Comparison of ENCODE assay signal across 26 mouse cellular contexts in genomic region chr5:106994716-106995115, GRCm38 (mm10). TPM values are rescaled to one million over a fixed set of nuclear protein-coding genes. Genes with fewer than 3 reads are reported as not detected.
A peak's percentile ranks its signal among the peaks of the same experiment; 100 is the strongest.
DNase-seq lines count a peak whose midpoint lies in the region; ATAC-seq lines count a peak whose summit lies in the region.
"Had no signal": no experiment of that assay in that cellular context is flagged by ENCODE, and none has a peak within 500 bp of the region (broad histone marks: within the 10 kb centered on the region; RNA-seq: fewer than 3 reads in every experiment).

No protein-coding gene starts in this region.

- intact Hi-C loops in heart, postnatal 25 days (cut with DNase I): loop anchor here (5.0 kb wide), 1 partner anchor 143 kb away; no protein-coding TSS in a partner anchor

- H3K27me3 ChIP-seq in heart, embryonic 11.5 days (ENCODE audit: control insufficient read depth, insufficient read depth, low read length): no peaks in the 10 kb centered on the region
- H3K27me3 ChIP-seq in limb, embryonic 13.5 days: no peaks in the 10 kb centered on the region
- H3K27me3 ChIP-seq in limb, embryonic 10.5 days (ENCODE audit: low read depth, poor library complexity, severe bottlenecking): no peaks in the 10 kb centered on the region
- H3K27me3 ChIP-seq: limb, embryonic 15.5 days; liver, embryonic 15.5 days had no signal

- H3K4me2 ChIP-seq in heart, embryonic 11.5 days: no peak overlapping the region
- H3K4me2 ChIP-seq in limb, embryonic 13.5 days (replicated peaks): no peak overlapping the region
- H3K4me2 ChIP-seq: hindbrain, embryonic 13.5 days; limb, embryonic 15.5 days; liver, embryonic 15.5 days; lung, embryonic 14.5 days; midbrain, embryonic 11.5 days had no signal

- no peak for DNase-seq in heart, postnatal 25 days (ENCODE audit: low spot score)
- no peak for DNase-seq in limb, embryonic 10.5 days (ENCODE audit: low spot score)
- peak; percentile 53 for DNase-seq in R1 (ENCODE audit: low read depth, low spot score)
- no peak for DNase-seq in left cerebral cortex, adult 11 months (ENCODE audit: low spot score)
- no peak for DNase-seq in cerebellum, adult 11-12 months
- DNase-seq: adrenal gland, adult 2 months; adrenal gland, postnatal 36 days; cerebellum, adult 2 months; cerebellum, postnatal 14 days; heart, postnatal 4 days; kidney, adult 11 months; kidney, postnatal 36 days; lung, embryonic 14.5 days; lung, postnatal 14 days; right cerebral cortex, postnatal 25 days; thymus, postnatal 14 days had no signal

- no peaks in the 10 kb centered on the region for H3K9me3 ChIP-seq in heart, embryonic 11.5 days (replicated peaks; ENCODE audit: control insufficient read depth, low read length)
- no peaks in the 10 kb centered on the region for H3K9me3 ChIP-seq in limb, embryonic 13.5 days
- no peaks in the 10 kb centered on the region for H3K9me3 ChIP-seq in limb, embryonic 10.5 days (replicated peaks)
- H3K9me3 ChIP-seq: hindbrain, embryonic 13.5 days; limb, embryonic 15.5 days; liver, embryonic 15.5 days had no signal

- 0 out of 2 replicates have a peak overlapping the region, but pooled peaks have one; percentile 5 for H3K9ac ChIP-seq in heart, embryonic 11.5 days (ENCODE audit: low read depth, low read length)
- 0 out of 2 replicates have a peak overlapping the region, but pooled peaks have one; percentile 15 for H3K9ac ChIP-seq in limb, embryonic 13.5 days
- H3K9ac ChIP-seq: hindbrain, embryonic 13.5 days; limb, embryonic 15.5 days; liver, embryonic 15.5 days; lung, embryonic 14.5 days had no signal

- no peaks in the 10 kb centered on the region for H3K36me3 ChIP-seq in heart, embryonic 11.5 days (ENCODE audit: control insufficient read depth, insufficient read depth, low read length)
- no peaks in the 10 kb centered on the region for H3K36me3 ChIP-seq in limb, embryonic 13.5 days
- H3K36me3 ChIP-seq in limb, embryonic 10.5 days: no peaks in the 10 kb centered on the region
- H3K36me3 ChIP-seq: hindbrain, embryonic 13.5 days; limb, embryonic 15.5 days; liver, embryonic 15.5 days had no signal

- H3K4me3 ChIP-seq in heart, embryonic 11.5 days (ENCODE audit: low read depth, low read length): no peak overlapping the region
- no peak overlapping the region for H3K4me3 ChIP-seq in limb, embryonic 13.5 days
- H3K4me3 ChIP-seq in limb, embryonic 10.5 days: no peak overlapping the region
- H3K4me3 ChIP-seq: hindbrain, embryonic 13.5 days; layer of hippocampus, adult 2 months; limb, embryonic 15.5 days; liver, embryonic 15.5 days had no signal

- peaks cover 24% of the 10 kb centered on the region for H3K4me1 ChIP-seq in heart, embryonic 11.5 days (ENCODE audit: control insufficient read depth, insufficient read depth, low read length)
- H3K4me1 ChIP-seq in limb, embryonic 13.5 days: peaks cover 45% of the 10 kb centered on the region
- peaks cover 40% of the 10 kb centered on the region for H3K4me1 ChIP-seq in limb, embryonic 10.5 days

- no peak overlapping the region for H3K27ac ChIP-seq in heart, embryonic 11.5 days (ENCODE audit: low read depth, low read length)
- H3K27ac ChIP-seq in limb, embryonic 13.5 days: no peak overlapping the region
- H3K27ac ChIP-seq in limb, embryonic 10.5 days: no peak overlapping the region; the same call in 1 of the 2 replicates
- H3K27ac ChIP-seq: hindbrain, embryonic 13.5 days; layer of hippocampus, adult 2 months; limb, embryonic 15.5 days; liver, embryonic 15.5 days had no signal

- 23% methylated on average over 3 of the region's 3 CpGs for WGBS in heart, embryonic 11.5 days (ENCODE audit: insufficient replicate concordance)
- 19% methylated on average over 3 of the region's 3 CpGs for WGBS in limb, embryonic 13.5 days
- WGBS in limb, embryonic 10.5 days: 26% methylated on average over 3 of the region's 3 CpGs

- no peak for ATAC-seq in heart, embryonic 11.5 days (replicated peaks; ENCODE audit: insufficient number of reproducible peaks, low FRiP score, low TSS enrichment)
- no peak for ATAC-seq in limb, embryonic 13.5 days (ENCODE audit: low FRiP score, low read depth)
- ATAC-seq: activated CD4-positive, CD25-positive, alpha-beta regulatory T cell, adult 4 months; forebrain, embryonic 14.5 days; midbrain, embryonic 16.5 days had no signal

RNA-seq across cellular contexts. Expression of gene Cdc7, which starts 30.6 kb away (rescaled TPM):
- polyA plus RNA-seq in heart, embryonic 11.5 days (2014; fragmentation: Nextera tagmentation; extraction: Ambion mirVana): 36.1 and 42.8 TPM in 2 replicates
- 1 to 10 TPM in 1 of 2 experiments, under 1 TPM in 1; 0.65 to 1.2 TPM for total RNA-seq in heart, postnatal 25 days (2021)
- polyA plus RNA-seq in limb, embryonic 13.5 days (2015; fragmentation: Nextera tagmentation; extraction: Ambion mirVana): 51.6 and 55.2 TPM in 2 replicates
- 58.5 and 67.8 TPM in 2 replicates for polyA plus RNA-seq in limb, embryonic 10.5 days (2016; fragmentation: Nextera tagmentation; extraction: Ambion mirVana)
